Mouse (Mus musculus) urinary bladder, postnatal 4 days (tissue): ENCODE data around the gene Ap5z1.

Source experiments
- DNase-seq, 2 experiments: peaks; one replicate each; pipeline ENCODE4 v3.0.0; 2021 to 2022; ENCODE audit warnings: low spot score in 2 of 2

The Ap5z1 gene

DNA sequence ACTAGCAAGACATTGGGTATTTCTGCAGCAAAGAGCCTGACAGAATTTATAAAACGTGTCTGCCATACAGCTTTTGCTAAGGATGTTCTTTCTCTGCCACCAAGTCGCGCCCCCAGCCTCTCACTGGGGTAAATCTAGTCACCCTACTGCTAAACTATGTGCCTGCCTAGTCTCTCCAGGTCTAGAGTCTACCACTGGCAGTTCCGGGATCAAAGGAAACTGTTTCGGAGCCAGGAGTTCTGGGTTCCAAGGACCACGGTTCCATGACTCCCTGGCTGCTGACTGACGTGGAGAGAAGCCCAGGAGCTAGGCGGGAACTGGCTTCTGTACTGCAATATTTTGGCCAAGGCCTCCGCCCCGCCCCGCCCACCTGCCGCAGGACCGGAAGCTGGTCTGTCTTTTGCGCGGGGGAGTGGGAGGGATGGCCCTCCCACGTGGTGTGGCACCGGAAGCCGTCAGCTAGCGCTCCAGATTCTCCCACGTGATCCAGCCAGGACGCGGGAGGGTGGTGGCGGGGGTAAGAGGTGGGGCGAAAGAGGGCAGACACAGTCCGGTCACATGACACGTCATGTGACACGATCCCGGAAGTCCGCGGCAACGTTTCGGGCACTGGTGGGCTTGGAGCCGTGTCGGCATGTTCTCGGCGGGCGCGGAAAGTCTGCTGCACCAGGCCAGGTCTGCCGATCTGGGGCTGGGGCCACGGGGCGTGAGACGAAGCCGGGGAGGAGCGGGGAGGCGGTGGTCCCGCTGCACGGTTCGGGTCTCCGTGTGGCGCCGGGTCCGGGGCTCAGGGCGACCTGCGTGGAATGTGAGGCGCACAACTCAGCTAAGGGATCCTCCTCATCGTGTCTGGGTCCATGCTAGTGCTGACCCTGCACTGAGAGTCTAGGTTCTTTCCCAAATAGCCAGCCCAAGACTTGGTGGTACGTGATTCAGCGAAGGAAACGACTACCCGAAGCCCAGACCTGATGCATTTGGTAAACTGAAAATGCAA is at the start of gene Ap5z1:
Gene Ap5z1 (plus strand): TSS at position 484 of the 994 bp plus-strand sequence.
- peak; percentile 94 for DNase-seq

DNA sequence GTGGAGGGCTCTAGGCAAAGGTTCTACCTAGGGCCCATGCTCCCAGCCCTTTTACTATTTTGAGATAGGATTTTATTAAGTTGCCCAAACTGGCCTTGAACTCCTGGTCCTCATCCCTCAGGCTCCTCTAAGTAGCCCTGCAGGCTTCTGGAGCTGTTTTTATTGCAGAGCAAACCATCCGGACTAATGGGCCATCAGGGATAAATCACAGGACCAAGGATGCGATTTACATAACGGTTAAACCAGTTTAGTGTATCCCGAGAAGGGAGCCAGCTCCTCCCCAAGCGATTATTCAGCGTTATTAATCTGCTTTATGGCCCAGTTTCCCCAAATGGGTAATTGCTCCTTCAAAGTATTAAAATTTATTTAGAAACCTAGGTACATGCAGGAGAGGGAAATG is 48.3 kb upstream of the Ap5z1 start:
- no peak for DNase-seq

DNA sequence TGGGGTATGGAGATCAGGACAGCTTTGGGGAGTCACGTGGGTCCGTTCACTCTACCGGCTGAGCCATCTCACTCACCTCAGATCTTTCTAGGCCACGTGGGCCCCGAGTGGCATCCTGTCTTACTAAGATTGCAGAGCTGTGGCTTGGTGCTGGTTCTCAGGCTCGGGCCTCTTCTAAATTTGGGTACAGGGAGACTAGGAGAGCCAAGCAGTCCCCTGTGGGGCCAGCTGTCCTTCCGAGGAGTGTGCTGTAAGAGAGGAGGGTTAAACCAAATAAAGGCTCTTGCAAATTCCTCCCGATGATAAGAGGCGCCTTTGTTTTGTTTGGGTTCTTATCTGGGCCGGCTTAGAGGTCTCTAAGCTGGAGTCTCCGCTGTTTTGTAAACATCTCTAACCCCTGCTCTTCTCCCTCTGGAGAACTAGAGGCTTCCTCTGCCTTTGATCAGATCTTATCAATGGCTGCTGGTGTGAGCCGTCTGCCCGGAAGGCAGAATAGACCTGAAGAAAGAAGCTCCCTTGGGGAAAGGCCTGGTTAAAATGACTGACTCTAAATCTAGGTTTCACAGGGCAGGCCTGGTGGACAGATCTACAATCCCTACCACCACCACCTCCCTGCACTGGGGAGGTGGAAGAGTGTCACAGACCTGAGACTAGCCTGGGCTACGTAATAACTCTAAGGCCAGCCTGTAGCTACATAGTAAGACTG is 47.5 kb upstream of the Ap5z1 start:
- DNase-seq, result no peak

DNA sequence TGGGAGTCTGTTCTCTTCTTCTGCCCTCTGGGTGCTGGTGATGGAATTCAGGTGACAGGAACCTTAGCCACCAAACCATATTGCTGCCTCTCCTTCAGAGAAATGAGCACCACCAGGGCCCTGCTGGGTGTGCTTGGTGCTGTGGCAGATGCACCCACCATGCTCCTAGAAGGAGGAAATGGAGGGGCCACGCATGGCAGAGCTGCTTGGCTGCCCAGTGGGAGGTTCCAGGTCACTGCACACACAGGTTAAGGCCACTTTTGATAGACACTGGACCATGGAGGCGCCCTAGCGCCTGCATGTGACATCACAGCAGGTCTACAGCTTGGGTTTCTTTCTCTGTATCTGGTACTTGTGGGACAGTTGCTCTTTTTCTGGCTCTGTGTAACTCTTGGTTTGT is 46.6 kb upstream of the Ap5z1 start:
- DNase-seq, result no peak

DNA sequence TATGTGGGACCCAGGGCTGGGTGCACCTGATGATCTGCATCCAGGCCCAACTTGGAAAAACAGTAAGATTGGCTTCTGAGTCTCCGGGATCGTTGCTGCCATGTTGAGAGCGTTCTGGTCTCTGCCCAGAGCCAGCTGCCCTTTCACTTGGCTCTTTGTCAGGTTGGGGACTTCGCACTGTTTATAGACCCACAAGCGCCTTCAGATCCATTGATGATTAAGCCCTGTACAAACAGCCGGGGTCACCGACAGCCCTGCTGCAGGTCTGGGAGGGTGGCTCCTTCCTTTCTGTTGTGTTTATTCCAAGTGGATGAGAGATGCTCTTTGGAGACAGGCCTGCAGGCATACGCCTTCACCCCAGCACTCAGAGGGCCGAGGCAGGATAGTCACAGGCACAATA is 45.9 kb upstream of the Ap5z1 start:
- DNase-seq, result no peak

DNA sequence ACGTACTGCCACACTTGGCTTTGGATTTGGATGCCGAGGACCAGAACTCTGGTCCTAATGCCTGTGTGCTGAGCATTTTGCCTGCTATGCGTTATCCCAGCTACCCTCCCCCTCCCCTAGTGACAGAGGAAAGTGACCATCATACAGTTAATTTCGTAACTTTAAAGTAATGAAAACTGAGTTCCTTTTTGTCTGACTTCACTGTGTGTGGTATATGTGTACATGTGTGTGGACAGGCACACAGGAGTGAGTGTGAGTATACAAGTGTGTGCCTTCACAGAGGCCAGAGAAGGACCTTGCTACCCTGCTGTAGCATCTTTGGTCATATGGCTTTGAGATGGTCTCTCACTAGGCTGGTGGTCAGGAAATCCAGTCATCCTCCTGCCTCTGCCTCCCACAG is 45.3 kb upstream of the Ap5z1 start:
- DNase-seq, result no peak

DNA sequence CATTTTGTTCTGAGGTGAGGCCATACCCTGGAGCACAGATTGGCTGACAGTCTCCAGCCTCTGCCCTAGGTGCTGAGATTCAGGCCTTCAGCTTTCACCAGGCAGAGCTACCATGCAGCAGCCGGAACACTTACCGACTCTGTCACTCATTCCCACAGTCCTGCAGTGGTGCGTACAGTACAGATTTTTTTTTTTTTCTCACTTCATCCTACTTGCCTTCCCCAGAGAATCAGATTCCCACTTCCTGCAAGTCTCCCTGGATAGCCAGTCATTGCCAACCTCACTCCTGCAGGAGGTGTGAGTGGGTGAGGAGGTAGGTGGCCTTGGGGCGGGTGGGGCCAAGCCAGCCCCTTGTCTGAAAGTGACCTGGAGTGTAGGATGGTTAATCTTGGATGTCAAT is 43.4 kb upstream of the Ap5z1 start:
- no peak for DNase-seq

DNA sequence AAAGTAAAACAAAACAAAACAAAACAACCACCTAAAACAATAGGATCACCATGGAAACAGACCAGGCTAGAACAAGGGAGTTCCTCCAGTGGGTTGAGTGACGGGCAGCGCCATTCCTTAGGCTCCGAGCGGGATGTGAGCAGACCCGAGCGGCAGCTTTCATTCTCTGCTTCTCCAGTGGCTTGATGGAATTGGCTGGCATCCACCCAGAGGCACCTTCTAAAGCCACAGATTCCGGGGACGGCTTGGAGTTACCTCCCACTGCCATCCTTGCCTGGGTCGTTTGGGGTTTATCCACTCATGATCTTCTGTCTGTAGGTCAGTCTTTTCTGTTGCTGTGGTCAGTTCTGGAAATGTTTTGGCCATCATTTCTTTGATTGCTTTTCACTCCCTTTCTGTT is 42.8 kb upstream of the Ap5z1 start:
- DNase-seq, result no peak

DNA sequence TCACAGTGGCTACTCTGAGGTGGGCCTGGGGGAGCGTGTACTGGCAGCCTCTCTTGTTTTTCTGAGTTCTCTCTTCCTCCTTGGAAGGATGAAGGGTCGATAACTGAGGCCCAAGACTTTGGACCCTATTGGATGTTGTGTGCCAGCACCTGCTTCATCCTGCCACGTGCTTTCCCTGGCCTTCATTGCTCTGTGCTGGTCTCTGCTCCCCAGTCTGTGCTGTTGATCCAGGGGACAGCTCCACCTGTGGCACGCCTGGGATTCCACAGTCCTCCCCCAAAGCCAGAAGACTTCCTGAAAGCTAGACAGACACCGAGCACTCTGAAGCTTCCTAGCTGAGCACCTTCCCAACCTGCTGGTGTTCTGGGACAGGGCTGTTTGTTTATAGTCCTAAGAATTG is 41.9 kb upstream of the Ap5z1 start:
- no peak for DNase-seq

DNA sequence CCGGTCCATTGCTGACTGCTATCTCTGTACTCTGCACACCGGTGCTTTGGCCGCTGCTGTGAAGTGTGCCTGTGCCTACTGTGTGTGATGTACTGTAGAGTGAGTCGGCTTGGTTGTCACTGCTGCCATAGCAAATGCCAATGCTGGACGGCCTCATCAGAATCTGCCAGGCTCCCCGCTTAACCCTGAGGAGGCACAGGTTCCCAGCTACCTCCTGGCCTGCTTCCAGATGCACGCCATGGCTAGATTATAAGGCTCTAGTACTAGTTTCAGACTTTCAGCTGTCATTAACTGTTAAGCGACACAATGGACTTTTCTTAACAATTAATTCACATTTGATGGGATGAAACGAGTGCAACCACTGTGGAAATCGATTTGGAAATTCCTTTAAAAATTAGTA is 40.6 kb upstream of the Ap5z1 start:
- no peak for DNase-seq

DNA sequence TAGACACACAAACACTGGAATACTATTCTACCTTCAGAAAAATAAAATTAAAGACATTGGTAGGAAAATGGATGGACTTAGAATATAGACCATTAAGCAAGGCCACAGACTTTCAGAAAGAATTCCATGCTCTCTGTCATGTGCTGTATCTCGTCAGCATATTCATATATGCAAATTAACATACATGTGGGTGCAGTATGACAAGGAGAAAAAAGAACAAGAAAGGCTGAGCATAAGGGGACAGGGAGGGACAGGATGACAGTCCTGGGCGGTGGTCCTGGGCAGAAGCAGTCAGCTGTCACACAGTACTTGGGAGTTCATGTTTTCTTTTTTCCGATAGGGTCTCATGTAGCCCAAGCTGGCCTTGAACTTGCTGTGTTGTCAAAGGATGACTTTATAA is 40.0 kb upstream of the Ap5z1 start:
- DNase-seq, result no peak

DNA sequence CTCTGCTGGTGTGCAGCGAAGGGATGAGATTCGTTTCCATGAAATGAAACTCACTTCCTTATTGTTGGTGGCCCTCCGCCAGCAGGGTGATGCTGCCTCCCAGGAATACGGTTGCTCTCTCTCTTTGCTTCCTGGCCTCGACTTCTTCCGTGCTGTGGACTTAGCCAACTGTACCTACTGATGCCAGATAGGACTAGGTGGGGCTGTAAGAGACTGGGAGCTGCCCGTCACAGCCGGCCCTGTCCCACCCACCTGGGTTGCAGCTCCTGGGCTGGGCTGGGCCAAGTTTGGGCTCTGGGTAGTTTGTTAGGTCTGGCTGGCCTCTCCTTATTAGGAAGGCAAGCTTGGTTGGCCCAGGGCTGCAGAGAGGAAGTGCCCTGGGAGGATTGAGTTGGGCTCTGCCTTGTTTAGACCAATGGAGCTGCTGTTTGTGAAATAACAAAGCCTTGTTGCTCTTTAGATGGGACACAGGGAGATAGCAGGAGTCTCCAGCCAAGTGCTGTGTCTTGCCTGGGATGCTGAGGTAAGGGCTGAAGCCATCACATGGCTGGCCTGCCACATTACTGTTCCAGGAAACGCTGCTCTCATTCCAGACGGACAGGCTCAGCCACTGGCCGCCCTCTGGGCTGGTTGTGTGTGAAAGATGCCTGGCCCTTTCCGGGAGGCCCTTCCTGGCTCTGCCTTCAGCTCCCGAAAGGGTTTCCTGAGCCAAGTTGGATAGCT is 39.0 kb upstream of the Ap5z1 start:
- peak; percentile 66 to 67 for DNase-seq

DNA sequence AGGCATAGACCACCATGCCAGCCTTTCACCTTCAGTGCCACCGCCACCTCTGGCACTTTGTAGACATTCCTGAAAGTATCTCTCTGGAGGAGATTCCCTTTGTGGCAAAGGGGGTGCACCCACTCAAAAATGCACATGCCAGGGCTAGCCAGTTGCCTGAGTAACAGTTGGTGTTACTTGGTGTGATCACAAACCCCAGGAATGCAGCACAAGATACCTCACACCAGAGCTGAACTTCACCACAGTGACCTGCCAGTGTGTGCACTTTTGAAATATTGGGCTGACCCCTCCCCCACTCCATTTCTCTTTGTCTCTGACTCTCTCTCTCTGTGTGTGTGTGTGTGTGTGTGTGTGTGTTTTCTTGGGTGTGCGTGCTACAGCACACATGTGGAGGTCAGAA is 37.3 kb upstream of the Ap5z1 start:
- no peak for DNase-seq

DNA sequence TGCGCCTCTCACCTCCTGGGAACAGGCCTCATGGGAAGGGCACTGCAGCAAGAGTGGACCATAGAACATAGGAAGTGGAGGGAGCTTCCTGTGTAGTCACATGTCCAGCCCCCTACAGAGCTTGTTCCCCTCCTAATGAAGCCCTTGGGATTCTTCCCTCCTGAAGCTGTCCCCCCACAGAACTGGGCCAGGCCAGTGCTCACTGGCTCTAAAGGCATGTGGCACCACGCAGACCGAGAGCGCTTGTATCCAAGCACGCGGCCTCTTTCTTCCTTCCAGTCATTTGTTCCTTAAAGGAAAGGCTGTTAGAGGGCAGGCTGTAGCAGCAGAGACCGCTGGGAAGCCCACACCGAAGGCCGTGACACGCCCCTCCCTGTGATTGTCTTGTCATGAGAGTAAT is 35.9 kb upstream of the Ap5z1 start:
- no peak for DNase-seq

DNA sequence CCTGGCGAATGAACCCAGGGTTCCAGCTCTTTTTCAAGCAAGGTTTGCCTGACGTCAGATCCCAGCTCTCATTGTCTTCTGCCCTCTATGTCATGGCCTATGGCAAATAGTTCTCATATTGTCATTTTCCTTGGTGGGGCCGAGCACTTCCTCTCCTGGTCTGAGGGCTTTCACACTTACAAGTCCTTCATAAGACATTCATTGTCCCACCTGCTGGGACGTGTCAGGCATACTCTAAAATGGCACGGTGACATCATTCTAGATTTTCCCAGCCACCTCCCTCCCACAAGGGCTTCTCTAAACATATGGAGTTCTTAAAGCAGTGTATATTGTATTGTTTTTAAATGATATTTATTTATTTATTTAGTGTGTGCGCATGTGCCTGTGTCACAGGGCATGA is 35.1 kb upstream of the Ap5z1 start:
- DNase-seq, result no peak

DNA sequence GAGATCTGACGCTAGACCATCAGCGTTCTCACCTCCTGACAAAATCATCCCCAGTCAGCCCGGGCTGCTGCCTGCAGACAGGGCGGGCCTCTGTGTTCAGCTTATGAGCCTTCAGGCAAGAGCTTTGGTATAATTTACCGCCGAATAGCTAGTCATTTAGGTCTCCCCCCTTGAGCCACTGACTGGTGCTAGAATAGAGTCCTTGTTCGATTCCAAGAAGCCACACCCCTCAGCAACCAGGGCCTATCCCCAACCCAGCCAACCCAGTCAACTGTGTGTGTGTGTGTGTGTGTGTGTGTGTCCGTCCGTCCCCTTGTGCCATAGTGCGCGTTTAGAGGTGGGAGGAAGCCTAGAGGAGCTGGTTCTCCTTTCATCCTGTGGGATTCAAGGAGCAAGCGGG is 32.7 kb upstream of the Ap5z1 start:
- no peak for DNase-seq

DNA sequence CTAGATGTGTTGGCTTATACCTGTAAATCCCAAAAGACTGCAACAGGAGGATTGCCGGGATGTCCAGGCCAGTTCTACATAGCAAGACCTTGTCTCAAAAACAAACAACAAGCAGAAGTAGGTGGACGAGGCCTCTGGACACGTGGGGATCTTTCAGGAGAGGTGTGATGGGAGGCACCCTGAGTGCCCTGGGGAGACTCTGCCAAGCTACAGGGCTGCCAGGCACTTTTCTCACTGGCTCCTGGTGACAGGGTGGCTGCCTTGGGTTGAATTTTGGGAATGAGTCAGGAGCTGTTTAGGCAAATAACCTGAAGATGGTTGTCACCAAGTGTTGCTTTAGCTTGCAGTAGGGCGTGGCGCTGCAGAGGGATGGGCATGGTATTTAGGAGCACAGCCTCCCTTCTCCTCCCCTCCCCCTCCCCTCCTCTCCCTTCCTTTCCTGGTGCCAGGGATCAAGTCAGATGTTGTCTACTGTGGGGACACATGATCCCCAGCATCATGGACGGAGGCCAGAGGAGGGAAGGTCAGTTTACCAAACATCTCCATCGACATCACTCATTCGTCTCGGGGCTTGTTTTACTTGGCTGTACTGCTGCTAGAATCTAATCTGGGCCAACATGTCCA is 31.8 kb upstream of the Ap5z1 start:
- DNase-seq, result no peak

DNA sequence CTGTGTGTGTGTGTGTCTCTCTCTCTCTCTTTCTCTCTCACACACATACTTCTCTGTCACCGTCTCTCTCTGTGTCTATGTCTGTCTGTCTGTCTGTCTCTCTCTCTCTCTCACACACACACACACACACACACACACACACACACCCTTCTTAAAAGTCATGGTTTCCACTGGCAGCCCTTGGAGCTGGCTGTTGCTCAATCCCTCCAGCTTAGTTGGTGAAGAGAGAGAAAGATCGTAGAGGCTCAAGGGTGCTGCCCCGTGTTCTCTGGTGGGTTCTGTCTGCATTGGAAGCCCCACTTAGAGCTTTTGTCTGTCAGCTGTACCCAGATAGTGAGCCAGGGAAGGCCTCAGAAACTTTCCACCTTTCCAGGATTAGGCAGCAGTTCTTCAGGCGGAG is 31.0 kb upstream of the Ap5z1 start:
- no peak for DNase-seq

DNA sequence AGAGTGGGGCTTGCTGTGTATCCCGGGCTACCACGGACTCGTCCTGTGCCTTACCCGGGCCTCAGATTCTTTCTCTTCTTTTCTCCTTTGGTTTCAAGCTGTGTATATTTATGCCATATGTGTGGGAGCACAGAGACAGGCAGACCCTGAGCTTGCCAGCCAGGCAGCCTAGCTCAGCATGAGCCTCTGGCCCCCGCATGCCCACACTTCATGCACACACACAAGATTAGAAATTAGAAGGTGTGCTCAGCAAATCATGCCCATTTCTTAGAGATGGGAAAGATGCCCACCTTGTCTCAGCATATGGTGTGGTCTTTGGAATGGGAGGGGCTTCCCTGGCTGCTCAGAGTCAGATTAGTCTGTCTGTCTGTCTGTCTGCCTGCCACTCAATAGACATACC is 29.7 kb upstream of the Ap5z1 start:
- DNase-seq, result no peak

DNA sequence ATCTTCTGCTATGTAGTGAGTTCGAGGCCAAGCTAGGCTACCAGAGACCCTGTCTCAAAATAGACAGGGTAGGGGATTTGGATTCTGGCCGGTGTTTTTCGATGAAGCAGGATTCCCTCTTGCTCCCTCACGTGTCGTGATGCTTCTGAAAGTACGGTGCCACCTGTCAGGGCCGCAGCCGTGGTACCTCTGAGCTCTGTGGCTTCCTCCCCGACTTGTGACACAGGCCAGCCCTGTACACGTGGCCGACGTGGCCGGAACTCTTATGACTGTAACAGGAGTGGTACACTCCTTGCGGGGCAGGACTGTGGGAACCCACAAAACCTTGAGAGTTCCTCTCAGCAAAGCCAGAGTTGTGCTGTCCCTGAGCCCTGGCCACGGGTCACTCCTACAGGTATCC is 28.0 kb upstream of the Ap5z1 start:
- no peak for DNase-seq

DNA sequence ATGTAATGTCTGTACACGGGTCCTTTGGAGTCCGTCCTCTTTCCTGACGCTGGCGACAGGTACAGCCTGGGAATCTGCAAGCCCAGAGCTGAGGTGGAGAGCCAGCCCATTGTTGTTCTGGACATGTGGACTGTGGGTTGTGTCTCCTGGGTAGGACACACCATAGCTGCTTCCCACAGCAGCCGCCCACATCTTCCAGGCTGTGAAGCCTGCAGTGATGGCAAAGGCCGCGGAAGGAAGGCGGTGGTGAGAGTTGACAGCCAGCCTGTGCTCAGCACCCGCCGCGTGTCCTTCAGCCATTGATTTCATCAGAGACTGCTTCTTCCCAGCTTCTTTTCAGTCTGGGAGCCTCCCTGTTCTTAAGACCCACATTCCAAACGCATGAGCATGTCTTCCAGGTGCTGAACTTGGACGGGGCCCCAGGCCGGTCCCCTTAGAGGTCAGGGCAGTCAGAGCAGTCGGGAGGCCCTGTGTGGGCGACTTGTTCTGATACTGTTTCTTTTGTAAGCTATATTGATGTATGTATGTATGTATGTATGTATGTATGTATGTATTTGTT is 25.3 kb upstream of the Ap5z1 start:
- DNase-seq, result no peak
